Mouse (Mus musculus) cerebral cortex, adult 2 months (tissue): ENCODE data around the gene Mboat2.

ENCODE experiments used
- WGBS: fragments of 180-500 bp; shearing (Covaris S2); methylation state at CpG from one replicate; pipeline ENCODE4 v1.1.7; 2018; 5-methylcytosine and 5-hydroxymethylcytosine counted together

Gene Mboat2

DNA sequence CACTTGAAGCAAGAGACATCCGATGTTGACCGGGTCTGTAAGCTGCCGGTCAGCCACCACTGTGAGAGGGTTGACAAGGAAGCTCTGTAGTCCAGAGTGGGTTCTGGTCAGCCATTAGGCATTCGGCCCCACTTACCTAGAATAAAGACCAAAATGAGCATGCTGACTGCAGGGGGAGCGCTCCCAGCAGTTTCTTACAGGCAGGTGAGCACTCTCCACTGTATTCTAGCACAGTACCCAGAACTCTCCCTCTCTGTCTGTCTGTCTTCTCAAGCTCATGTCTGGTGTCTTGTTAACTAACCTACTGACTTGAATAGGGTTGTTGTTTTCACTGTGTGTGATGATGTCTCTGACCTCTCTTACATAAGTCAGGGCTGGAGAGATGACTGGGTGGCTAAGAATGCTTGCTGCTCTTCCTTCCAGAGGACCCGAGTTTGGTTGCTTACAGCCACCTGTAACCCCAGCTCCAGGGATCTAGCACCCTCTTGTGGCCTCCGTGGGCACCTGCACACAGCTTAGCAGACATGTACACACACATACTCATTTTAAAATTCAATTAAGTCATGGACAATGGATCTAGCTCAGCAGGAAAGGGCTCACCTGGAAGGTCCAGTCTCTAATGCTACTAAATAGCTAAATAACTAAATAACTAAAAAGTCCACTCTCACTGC, 119.8 kb downstream of the Mboat2 start:
- 74% methylated on average over 7 of the region's 7 CpGs for WGBS

DNA sequence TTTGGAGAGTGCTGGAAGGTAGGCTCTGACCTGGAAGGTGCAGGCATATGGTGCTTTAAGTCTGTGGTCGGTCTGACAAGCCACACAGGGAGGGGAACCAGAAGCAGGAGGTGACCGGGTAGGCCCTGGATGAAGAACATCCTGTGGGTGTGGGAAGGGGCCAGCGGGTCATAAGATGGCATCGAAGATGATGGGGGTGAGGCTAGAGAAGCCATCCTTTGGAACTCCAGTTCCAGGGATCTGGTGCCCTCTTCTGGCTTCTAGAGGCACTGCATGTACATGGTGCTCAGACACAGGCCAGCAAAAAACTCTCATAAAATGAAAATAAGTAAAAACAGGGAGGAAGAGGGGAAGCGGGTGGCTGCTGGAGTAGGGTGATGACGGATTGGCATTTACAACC, 121.5 kb downstream of the Mboat2 start:
- 43% methylated on average over 6 of the region's 6 CpGs for WGBS

GRCm38 (mm10) chr12:24955137-24955536, 124.5 kb downstream of the Mboat2 start:
- 78% methylated on average over 9 of the region's 9 CpGs for WGBS

- WGBS: 94% methylated on average over 3 of the region's 3 CpGs
Observed at GRCm38 (mm10) chr12:24958526-24958925, 127.8 kb downstream of the Mboat2 start.

GRCm38 (mm10) chr12:24961821-24962220, 131.1 kb downstream of the Mboat2 start:
- WGBS: 93% methylated on average over 7 of the region's 7 CpGs

- 87% methylated on average over 11 of the region's 11 CpGs for WGBS
Observed at GRCm38 (mm10) chr12:24962362-24962967, 131.8 kb downstream of the Mboat2 start.

DNA sequence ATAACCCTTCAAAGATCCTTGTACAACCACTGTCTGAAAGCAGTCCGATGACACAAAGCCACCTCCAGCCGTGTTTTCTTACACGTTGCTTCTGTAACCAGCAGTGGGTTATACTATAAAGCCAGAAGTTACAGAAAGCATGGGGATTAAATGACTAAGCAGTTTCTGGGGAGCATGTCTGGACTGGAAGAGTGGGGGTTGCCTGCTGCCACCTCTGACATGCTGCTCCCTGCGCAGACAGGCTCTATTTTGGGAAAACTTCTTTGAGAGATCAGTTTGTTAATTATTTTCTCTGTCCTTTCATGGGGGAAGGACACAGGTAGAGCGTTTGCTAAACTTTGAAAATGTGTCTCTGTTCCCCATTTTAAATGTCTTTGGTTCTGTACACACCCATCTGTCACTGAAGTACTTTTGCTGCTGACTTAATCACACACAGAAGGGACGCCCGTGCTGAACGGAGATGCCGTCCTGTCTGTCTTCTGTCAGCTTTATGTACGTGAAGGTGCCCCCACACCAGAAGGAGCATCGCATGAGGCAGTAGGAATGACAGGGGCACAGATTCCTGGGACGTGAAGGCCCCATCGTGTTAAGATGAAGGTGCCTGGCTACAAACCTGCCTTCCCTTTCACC, 132.8 kb downstream of the Mboat2 start:
- WGBS: 48% methylated on average over 13 of the region's 13 CpGs

DNA sequence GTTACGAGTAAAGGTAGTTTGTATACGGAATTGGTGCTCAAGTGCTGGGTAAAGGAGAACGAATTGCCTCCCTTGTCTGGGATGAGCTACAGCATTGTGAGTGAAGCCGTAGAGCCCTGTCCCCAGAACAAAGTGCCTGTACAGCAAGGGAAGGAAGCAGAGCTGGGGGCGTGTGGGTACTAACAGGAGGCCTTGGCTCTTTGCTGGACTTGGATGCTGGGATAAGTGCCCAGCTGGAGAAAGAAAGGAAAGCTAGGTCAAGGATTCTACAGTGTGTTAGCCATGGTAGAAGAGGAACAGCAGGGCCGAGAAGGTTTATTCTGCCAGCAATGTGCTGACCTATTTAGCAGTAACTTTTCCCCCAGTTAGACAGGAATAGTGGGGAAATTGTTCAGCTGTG, 134.7 kb downstream of the Mboat2 start:
- WGBS: 58% methylated on average over 6 of the region's 6 CpGs

DNA sequence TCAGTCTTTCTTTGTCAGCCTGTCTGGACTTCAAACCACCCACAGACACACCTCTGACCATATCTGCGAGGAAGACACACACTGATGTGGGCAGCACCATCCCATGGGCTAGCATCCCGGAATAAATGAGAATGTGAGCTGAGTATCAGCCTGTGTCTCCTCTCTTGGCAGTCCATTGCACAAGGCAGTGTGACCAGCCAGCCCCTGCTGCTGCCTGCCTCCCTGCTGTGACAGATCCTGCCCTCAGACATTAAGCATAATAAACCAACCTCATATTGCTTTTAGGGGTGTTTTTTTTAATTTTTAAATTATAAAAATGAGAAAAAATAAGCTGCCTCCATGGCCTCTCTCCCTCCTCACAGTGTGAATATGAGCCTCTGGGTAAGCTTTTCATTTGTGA, 135.4 kb downstream of the Mboat2 start:
- WGBS: 54% methylated on average over 2 of the region's 2 CpGs

- WGBS: 88% methylated on average over 5 of the region's 5 CpGs
Observed at GRCm38 (mm10) chr12:24971490-24972200, 141.0 kb downstream of the Mboat2 start.

GRCm38 (mm10) chr12:24972371-24973350, 142.0 kb downstream of the Mboat2 start:
- WGBS: 88% methylated on average over 8 of the region's 8 CpGs

- 59% methylated on average over 5 of the region's 5 CpGs for WGBS
Observed at GRCm38 (mm10) chr12:24973586-24973985, 142.9 kb downstream of the Mboat2 start.

- 12% methylated on average over 29 of the region's 29 CpGs for WGBS
Observed at GRCm38 (mm10) chr12:24974446-24975114, 143.9 kb downstream of the Mboat2 start, which contains the start of gene Kidins220. Kidins220 (plus strand) TSS chr12:24974925.

DNA sequence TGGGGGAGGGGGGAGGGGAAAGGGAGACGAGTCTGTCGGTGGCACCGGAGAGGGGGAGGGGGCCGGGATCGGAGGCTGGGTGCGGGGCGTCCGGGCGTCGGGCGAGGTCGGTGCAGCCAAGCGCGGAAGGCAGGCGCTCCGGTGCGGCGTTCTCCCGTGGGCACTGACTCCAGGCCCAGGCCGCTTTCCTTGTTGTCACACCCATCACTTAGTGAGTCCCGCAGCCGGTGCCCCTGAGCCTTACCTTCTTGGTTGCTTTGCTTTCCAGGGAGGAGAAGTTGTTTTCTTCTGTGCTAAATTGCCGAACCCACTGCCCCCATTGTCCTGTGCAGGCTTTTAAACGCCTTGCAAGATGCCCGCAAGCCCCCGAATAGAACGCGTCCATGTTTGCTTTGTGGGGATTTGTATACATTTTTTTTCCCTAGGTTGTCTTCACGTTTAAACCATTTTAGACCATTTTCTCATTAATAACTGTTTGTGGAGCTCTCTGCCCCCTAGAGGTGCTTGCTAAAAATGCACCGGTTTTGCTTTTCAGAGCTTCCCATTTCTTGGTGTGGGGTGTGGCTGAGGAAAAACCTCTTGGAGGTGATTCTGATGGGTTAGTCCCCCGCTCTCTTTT, 144.5 kb downstream of the Mboat2 start:
- WGBS: under 1% methylated on average over 31 of the region's 31 CpGs

DNA sequence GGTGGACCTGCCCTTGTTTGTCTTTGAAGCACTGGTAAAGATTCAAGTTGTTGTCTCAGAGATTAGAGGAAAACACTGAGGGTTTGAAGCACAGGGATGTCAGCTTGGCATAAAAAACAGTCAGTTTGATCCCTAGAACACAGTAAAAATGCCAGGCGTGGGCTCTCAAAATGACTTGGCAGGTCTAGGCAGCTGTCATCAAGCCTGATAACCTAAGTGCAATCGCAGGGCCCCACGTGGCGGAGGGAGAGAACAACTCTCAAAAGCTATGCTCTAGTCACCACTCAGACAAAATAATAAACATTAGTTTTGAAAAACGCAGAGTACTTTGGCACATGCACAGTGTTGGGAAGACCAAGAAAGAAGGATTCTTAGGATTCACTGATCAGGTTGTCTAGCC, 154.5 kb downstream of the Mboat2 start:
- 62% methylated on average over 5 of the region's 5 CpGs for WGBS

- WGBS: 86% methylated on average over 4 of the region's 4 CpGs
Observed at GRCm38 (mm10) chr12:24995350-24995749, 164.7 kb downstream of the Mboat2 start.

GRCm38 (mm10) chr12:25005350-25005749, 174.7 kb downstream of the Mboat2 start:
- WGBS: 74% methylated on average over 6 of the region's 6 CpGs

DNA sequence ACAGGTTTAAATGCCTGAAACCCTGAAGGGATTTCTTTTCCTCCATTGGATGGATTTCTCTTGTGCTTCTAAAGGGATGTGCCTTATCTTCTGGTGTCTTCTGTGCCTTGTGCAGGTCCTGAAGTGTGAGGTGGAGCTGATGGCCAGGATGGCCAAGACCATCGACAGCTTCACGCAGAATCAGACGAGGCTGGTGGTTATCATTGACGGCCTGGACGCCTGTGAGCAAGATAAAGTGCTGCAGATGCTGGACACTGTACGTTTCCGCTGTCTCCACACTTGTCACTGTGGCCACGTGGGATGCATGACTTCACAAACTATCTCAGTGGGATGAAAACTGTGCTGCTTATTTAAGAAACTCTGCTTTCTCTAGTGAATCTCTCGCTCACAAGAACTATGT, 179.3 kb downstream of the Mboat2 start:
- WGBS: 81% methylated on average over 9 of the region's 9 CpGs

- 77% methylated on average over 1 of the region's 1 CpGs for WGBS
Observed at GRCm38 (mm10) chr12:25010416-25010815, 179.7 kb downstream of the Mboat2 start.

DNA sequence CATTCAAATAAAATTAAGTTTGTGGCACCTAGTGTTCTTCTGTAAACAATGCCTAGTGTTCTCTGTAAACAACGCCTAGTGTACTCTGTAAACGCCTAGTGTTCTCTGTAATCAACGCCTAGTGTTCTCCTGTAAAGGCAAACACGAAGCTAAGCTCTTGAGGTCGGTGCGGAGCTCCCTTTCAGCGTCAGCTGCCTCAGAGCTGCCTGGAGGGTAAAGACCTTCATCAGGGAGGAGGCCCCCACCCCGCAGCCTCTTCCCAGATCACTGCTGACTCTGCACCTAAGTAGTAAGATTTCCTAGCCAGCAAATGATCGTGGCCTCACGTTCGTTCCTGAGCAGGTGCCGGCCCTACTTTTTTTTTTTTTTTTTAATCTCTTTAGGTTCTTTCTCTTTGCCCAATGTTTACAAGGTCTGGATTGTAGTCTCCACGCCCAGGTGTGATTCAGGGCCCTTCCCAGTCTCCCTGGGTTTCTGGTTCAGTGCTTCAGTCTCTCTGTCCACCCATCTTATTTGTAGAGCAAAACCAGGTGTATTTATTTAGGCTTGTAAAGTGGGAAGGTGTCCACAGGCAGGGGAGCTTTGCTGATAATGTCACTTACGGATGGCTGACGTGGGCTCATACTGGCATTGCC, 181.2 kb downstream of the Mboat2 start:
- 69% methylated on average over 15 of the region's 15 CpGs for WGBS
